Mouse (Mus musculus): Measurements from ENCODE around the gene Pck2. TPM values are rescaled to one million over a fixed set of nuclear protein-coding genes. Genes with fewer than 3 reads are reported as not detected.
A peak's percentile ranks its signal among the peaks of the same experiment; 100 is the strongest.

The Pck2 gene
- total and polyA plus RNA-seq, 2 experiments from 2014 or later: 18.2 to 27.8 TPM

- Histone ChIP-seq H3K4me1 (ENCODE audit: insufficient read depth, low read length) (no peaks in the 10 kb centered on the region), H3K9me3 (ENCODE audit: low read length) (no peaks in the 10 kb centered on the region), H3K9ac (replicated peaks; ENCODE audit: low read length, poor library complexity, severe bottlenecking) (no peak overlapping the region), H3K4me3 (ENCODE audit: low read depth, low read length) (no peak overlapping the region), H3K27ac (ENCODE audit: low read depth, low read length) (no peak overlapping the region), H3K4me2 (ENCODE audit: low read depth, low read length, poor library complexity, severe bottlenecking) (no peak overlapping the region), H3K36me3 (ENCODE audit: insufficient read depth, low read length) (peaks cover 35% of the 10 kb centered on the region), H3K27me3 (ENCODE audit: insufficient read depth, low read length) (no peaks in the 10 kb centered on the region)
- no peak for TF ChIP-seq CTCF (IDR thresholded peaks at IDR 0.05)
- no peak for ATAC-seq (ENCODE audit: low FRiP score)
- no peak for DNase-seq (ENCODE audit: low spot score)
These were observed 31.7 kb downstream of the Pck2 start for GRCm38 (mm10) chr14:55571760-55572159.

DNA sequence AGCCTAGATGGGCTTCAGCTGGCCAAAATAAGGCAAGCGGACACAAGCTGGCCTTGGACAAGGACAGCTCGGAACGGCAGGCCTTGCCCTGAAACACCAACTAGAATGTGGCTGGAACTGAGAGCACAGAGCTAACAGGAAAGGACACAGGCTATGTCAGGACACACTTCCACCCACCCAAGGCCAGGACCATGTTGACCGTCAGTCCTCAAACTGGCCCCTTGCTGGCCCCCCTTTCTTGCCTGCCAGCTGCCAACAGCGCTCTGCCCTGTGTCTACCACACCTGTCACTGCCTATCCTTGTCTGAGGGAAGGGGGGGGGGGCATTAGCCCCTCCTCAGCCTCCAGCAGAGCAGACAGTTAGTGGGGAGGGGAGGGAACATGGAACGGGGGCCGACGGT lies 35.2 kb downstream of the Pck2 start, which contains the start of gene Fitm1:
Gene Fitm1, plus strand, starts transcription at position 316 of the 400 bp plus-strand sequence.
- H3K27ac ChIP-seq (ENCODE audit: low read depth, low read length): no peak within 1 kb of the TSS
- no peak for TF ChIP-seq CTCF (IDR thresholded peaks at IDR 0.05)
- no peak within 1 kb of the TSS for H3K9ac ChIP-seq (replicated peaks; ENCODE audit: low read length, poor library complexity, severe bottlenecking)
- no peaks in the 10 kb centered on the region for H3K4me1 ChIP-seq (ENCODE audit: insufficient read depth, low read length)
- H3K27me3 ChIP-seq (ENCODE audit: insufficient read depth, low read length): no peaks in the 10 kb centered on the region
- 79% methylated on average over 8 of the region's 8 CpGs for WGBS
- H3K4me2 ChIP-seq (ENCODE audit: low read depth, low read length, poor library complexity, severe bottlenecking): no peak within 1 kb of the TSS
- H3K4me3 ChIP-seq (ENCODE audit: low read depth, low read length): no peak within 1 kb of the TSS
- ATAC-seq (ENCODE audit: low FRiP score) (no peak), DNase-seq (ENCODE audit: low spot score) (no peak)
- H3K9me3 ChIP-seq (ENCODE audit: low read length): no peaks in the 10 kb centered on the region
- H3K36me3 ChIP-seq (ENCODE audit: insufficient read depth, low read length): peaks cover 3% of the 10 kb centered on the region; the same call in 1 of the 2 replicates

GRCm38 (mm10) chr14:55575711-55576110 lies 35.6 kb downstream of the Pck2 start:
- no peak for TF ChIP-seq CTCF (IDR thresholded peaks at IDR 0.05)
- peaks cover 4% of the 10 kb centered on the region; the same call in 1 of the 2 replicates for H3K36me3 ChIP-seq (ENCODE audit: insufficient read depth, low read length)

DNA sequence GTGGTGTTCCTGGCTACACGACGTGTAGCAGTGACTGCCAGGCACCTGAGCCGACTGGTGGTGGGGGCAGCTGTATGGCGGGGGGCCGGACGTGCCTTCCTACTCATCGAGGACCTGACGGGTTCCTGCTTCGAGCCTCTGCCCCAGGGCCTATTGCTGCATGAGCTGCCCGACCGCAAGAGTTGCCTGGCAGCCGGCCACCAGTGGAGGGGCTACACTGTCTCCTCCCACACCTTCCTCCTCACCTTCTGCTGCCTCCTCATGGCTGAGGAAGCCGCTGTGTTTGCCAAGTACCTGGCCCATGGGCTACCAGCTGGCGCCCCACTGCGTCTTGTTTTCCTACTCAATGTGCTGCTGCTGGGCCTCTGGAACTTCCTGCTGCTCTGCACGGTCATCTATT lies 36.3 kb downstream of the Pck2 start:
- Histone ChIP-seq H3K9me3 (ENCODE audit: low read length) (no peaks in the 10 kb centered on the region), H3K4me3 (ENCODE audit: low read depth, low read length) (no peak overlapping the region), H3K36me3 (ENCODE audit: insufficient read depth, low read length) (peaks cover 7% of the 10 kb centered on the region), H3K27ac (ENCODE audit: low read depth, low read length) (no peak overlapping the region), H3K4me2 (ENCODE audit: low read depth, low read length, poor library complexity, severe bottlenecking) (no peak overlapping the region), H3K27me3 (ENCODE audit: insufficient read depth, low read length) (no peaks in the 10 kb centered on the region), H3K4me1 (ENCODE audit: insufficient read depth, low read length) (no peaks in the 10 kb centered on the region), H3K9ac (replicated peaks; ENCODE audit: low read length, poor library complexity, severe bottlenecking) (no peak overlapping the region)
- DNase-seq (ENCODE audit: low spot score): no peak
- no peak for ATAC-seq (ENCODE audit: low FRiP score)
- no peak for TF ChIP-seq CTCF (IDR thresholded peaks at IDR 0.05)
- 84% methylated on average over 16 of the region's 16 CpGs for WGBS

More at GRCm38 (mm10) chr14:55575711-55576110, 35.6 kb downstream of the Pck2 start:
- no peak for ATAC-seq (ENCODE audit: low FRiP score)
- no peaks in the 10 kb centered on the region for H3K4me1 ChIP-seq (ENCODE audit: insufficient read depth, low read length)
- 84% methylated on average over 13 of the region's 13 CpGs for WGBS
- no peak overlapping the region for H3K4me2 ChIP-seq (ENCODE audit: low read depth, low read length, poor library complexity, severe bottlenecking)
- DNase-seq (ENCODE audit: low spot score): no peak
- no peak overlapping the region for H3K4me3 ChIP-seq (ENCODE audit: low read depth, low read length)
- H3K27ac ChIP-seq (ENCODE audit: low read depth, low read length): no peak overlapping the region
- H3K27me3 ChIP-seq (ENCODE audit: insufficient read depth, low read length): no peaks in the 10 kb centered on the region
- H3K9me3 ChIP-seq (ENCODE audit: low read length): no peaks in the 10 kb centered on the region
- H3K9ac ChIP-seq (replicated peaks; ENCODE audit: low read length, poor library complexity, severe bottlenecking): no peak overlapping the region

GRCm38 (mm10) chr14:55577871-55578667 lies 38.0 kb downstream of the Pck2 start, which contains the start of gene Psme1:
Psme1 (plus strand) TSS chr14:55578123.
- Histone ChIP-seq H3K27me3 (ENCODE audit: insufficient read depth, low read length) (no peaks in the 10 kb centered on the region), H3K9ac (replicated peaks; ENCODE audit: low read length, poor library complexity, severe bottlenecking) (peak within 1 kb of the TSS; percentile 72), H3K4me1 (ENCODE audit: insufficient read depth, low read length) (no peaks in the 10 kb centered on the region), H3K4me2 (ENCODE audit: low read depth, low read length, poor library complexity, severe bottlenecking) (peak within 1 kb of the TSS; percentile 64), H3K9me3 (ENCODE audit: low read length) (no peaks in the 10 kb centered on the region), H3K36me3 (ENCODE audit: insufficient read depth, low read length) (peaks cover 13% of the 10 kb centered on the region), H3K27ac (ENCODE audit: low read depth, low read length) (peak within 1 kb of the TSS; percentile 77), H3K4me3 (ENCODE audit: low read depth, low read length) (peak within 1 kb of the TSS; percentile 48)
- no peak for TF ChIP-seq CTCF (IDR thresholded peaks at IDR 0.05)
- peak; percentile 89 for ATAC-seq (ENCODE audit: low FRiP score)
- under 1% methylated on average over 28 of the region's 32 CpGs for WGBS
- DNase-seq (ENCODE audit: low spot score): peak; percentile 92

DNA sequence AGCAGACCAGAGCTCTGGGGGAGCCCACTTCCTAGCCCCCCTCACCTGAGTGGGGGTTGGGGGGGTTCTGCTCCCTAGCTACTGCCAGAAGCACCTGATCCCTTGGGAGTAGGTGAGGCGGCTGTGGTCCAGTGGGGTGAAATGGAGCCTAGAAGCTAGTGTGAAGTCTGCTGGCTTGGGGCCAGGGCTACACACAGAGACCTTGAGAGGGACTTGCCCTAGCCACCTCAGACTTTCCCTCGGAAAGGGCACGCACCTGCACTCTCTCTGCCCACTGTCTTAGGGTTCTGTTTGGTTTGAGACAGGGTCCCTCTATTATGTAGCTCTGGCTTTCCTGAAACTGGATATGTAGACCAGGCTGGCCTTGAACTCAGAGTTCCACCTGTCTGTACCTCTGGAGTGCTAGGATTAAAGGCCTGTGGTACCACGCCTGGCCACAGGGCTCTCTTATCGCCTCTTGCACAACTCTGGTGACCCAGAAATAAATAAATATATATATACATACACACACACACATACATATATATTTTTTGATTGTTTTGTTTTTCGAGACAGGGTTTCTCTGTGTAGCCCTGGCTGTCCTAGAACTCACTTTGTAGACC lies 38.7 kb downstream of the Pck2 start:
- Histone ChIP-seq H3K36me3 (ENCODE audit: insufficient read depth, low read length) (peaks cover 13% of the 10 kb centered on the region), H3K4me3 (ENCODE audit: low read depth, low read length) (peak overlapping the region; percentile 48), H3K27ac (ENCODE audit: low read depth, low read length) (peak overlapping the region; percentile 77), H3K4me2 (ENCODE audit: low read depth, low read length, poor library complexity, severe bottlenecking) (peak overlapping the region; percentile 64), H3K9me3 (ENCODE audit: low read length) (no peaks in the 10 kb centered on the region), H3K9ac (replicated peaks; ENCODE audit: low read length, poor library complexity, severe bottlenecking) (peak overlapping the region; percentile 72), H3K27me3 (ENCODE audit: insufficient read depth, low read length) (no peaks in the 10 kb centered on the region), H3K4me1 (ENCODE audit: insufficient read depth, low read length) (no peaks in the 10 kb centered on the region)
- TF ChIP-seq CTCF (IDR thresholded peaks at IDR 0.05): no peak
- peak; percentile 58 for DNase-seq (ENCODE audit: low spot score)
- ATAC-seq (ENCODE audit: low FRiP score): peak; percentile 17
- 29% methylated on average over 6 of the region's 6 CpGs for WGBS
